Mouse (Mus musculus) heart, adult 2 months (tissue): ENCODE data around the gene Dcakd.

Experiments
- CTCF ChIP-seq: fragments of 200-600 bp; IDR thresholded peaks from 2 replicates; pipeline ENCODE4 v1.8.1; 2022; ENCODE audit warnings: antibody characterized with exemption, mild to moderate bottlenecking, moderate library complexity
- POLR2A ChIP-seq: fragments of 200-500 bp; IDR thresholded peaks from 2 replicates; pipeline ENCODE4 v1.6.1; 2011; ENCODE audit warnings: mild to moderate bottlenecking, low read depth, low read length, control low read depth; ENCODE audit not compliant: insufficient read depth

DNA sequence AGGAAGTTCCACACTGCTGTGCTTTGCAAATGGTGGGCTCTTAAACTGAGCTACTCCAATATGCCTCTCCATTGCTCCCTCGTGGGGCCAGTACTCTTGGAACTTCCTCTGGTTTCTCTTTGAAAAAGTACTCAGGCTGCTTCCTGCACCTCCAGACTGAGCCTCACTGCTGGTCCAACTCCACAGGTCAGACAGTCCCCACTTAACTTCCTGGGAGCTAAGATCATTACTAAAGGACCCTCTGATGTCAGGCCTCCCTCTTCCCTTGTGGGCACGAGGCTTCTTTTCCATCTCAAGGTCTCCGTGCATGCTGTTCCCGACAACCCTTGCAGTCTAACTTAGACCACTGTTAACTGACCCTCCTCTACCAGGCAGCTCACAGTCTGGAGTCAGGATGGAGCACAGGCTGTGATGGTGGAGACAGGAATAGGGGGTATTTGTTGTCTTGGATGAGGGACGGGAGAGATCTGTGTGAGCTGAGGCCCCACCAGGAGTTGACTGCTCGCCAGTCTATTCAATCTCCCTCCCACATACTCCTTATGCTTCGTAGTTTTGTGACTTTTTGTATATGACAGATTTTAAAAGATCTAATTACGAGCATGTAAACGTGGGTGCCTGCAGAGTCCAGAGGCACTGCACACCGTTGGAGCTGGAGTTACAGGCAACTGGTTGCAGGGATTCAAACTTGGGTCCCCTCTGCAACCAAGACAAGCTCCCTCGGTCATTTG is 22.7 kb downstream of the Dcakd start:
- TF ChIP-seq CTCF = no peak
- no peak for TF ChIP-seq POLR2A
